Mouse (Mus musculus): ENCODE data around the gene Xlr5a. TPM values are rescaled to one million over a fixed set of nuclear protein-coding genes. Genes with fewer than 3 reads are reported as not detected.
"Not testable (repeated sequence)": the region's sequence is repeated elsewhere in the genome, so short reads cannot be mapped to it uniquely, and the experiment has no call there.

The Xlr5a gene
- polyA plus RNA-seq, 1 experiment, result not detected

DNA sequence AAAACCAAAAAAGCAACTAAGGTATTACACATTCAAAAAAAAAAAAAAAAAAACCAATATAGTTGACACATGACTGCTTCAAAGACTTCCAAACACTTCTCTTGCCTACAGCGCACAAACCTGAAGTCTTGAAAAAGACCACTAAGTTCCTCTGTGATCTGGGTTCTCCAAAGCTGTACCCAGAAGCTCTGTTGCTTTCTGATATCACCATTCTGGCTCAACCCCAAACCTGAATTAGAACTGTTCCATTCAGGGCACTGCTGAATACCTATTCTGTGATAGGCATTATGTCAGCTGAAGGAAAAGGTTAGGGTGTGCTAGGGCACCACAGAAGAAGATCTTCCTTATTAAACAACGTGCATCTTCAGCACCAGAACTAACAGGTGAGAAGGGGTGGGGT is 34.4 kb upstream of the Xlr5a start:
- TF ChIP-seq MYOG (IDR thresholded peaks at IDR 0.05; ENCODE audit: control insufficient read depth, extremely low read depth, insufficient read length), result no peak
- TF ChIP-seq CTCF (IDR thresholded peaks at IDR 0.05; ENCODE audit: control insufficient read depth, insufficient read depth, insufficient read length), result no peak
- TF ChIP-seq CEBPB (IDR thresholded peaks at IDR 0.05; ENCODE audit: low read depth), result no peak
- TF ChIP-seq FOSL1 (IDR thresholded peaks at IDR 0.05; ENCODE audit: insufficient read depth, low read length, poor library complexity, severe bottlenecking), result no peak
- TF ChIP-seq MYOD1 (IDR thresholded peaks at IDR 0.05; ENCODE audit: control insufficient read depth, insufficient read length, low read depth), result no peak
- no peak for TF ChIP-seq USF1 (IDR thresholded peaks at IDR 0.05; ENCODE audit: low read depth)
- no peak for TF ChIP-seq MAX (IDR thresholded peaks at IDR 0.05)
- H3K4me3 ChIP-seq (ENCODE audit: insufficient read depth, poor library complexity, severe bottlenecking), result no peak overlapping the region
- no peaks in the 10 kb centered on the region for H3K79me3 ChIP-seq (ENCODE audit: low read depth)

DNA sequence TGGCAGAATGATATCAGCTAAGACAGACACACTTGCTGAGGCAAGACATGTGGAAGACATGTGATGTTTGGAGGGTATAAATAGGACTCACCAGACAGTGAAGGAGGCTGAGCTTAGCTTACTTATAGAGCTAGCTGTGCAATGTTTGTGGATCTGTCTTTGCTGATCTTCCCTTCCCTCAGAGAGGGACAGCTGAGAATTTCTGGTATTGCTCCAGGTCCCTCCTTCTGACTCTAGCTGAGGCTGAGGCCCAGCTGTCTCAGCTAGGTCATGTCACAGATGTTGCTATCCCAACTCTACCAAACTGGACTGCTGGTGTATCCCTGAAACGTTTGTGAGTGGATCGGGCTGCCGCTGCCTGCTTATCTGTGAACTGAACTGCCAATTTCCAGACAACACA is 28.3 kb upstream of the Xlr5a start:
- no peaks in the 10 kb centered on the region for H3K79me2 ChIP-seq (ENCODE audit: control insufficient read depth, insufficient read depth)
- no peaks in the 10 kb centered on the region for H3K79me3 ChIP-seq (ENCODE audit: low read depth)
- H3K4me3 ChIP-seq (ENCODE audit: insufficient read depth, poor library complexity, severe bottlenecking), result no peak overlapping the region
- H3K36me3 ChIP-seq (ENCODE audit: control insufficient read depth, insufficient read depth), result no peaks in the 10 kb centered on the region
- no peak overlapping the region for H3ac ChIP-seq (ENCODE audit: control insufficient read depth, insufficient read length, low read depth)
- TF ChIP-seq CEBPB (IDR thresholded peaks at IDR 0.05; ENCODE audit: low read depth), result no peak
- TF ChIP-seq CTCF (IDR thresholded peaks at IDR 0.05; ENCODE audit: control insufficient read depth, insufficient read depth, insufficient read length), result no peak
- TF ChIP-seq FOSL1 (IDR thresholded peaks at IDR 0.05; ENCODE audit: insufficient read depth, low read length, poor library complexity, severe bottlenecking), result no peak
- no peak for TF ChIP-seq MAX (IDR thresholded peaks at IDR 0.05)
- no peak for TF ChIP-seq USF1 (IDR thresholded peaks at IDR 0.05; ENCODE audit: low read depth)
- no peak for TF ChIP-seq MYOD1 (IDR thresholded peaks at IDR 0.05; ENCODE audit: control insufficient read depth, insufficient read length, low read depth)
- H3K27me3 ChIP-seq (ENCODE audit: control insufficient read depth, insufficient read depth, insufficient read length), result no peaks in the 10 kb centered on the region

More for the DNA sequence above, 34.4 kb upstream of the Xlr5a start:
- Histone ChIP-seq H3K27me3 (ENCODE audit: control insufficient read depth, insufficient read depth, insufficient read length) (no peaks in the 10 kb centered on the region), H3K36me3 (ENCODE audit: control insufficient read depth, insufficient read depth) (no peaks in the 10 kb centered on the region), H3ac (ENCODE audit: control insufficient read depth, insufficient read length, low read depth) (no peak overlapping the region), H3K79me2 (ENCODE audit: control insufficient read depth, insufficient read depth) (no peaks in the 10 kb centered on the region)

DNA sequence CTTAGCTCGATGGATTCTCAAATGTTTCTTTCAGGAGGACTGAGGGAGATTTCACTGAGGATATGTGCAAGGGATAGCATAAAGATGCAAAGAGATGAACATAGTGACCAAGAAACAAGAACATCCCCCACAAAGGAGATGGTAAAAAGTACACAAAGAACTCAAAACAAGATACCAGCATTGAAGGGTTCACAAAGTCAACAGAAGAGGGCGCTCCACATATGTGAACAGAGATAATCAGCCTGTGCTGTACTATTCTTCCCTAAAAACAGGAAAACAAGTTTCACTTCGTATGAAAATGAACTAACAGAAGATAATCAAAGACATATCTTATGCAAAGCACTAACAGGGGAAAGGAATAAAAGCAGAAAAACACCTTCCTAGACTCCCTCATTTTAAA is 19.7 kb upstream of the Xlr5a start:
- H3K36me3 ChIP-seq (ENCODE audit: control insufficient read depth, insufficient read depth), result no peaks in the 10 kb centered on the region
- no peaks in the 10 kb centered on the region for H3K79me2 ChIP-seq (ENCODE audit: control insufficient read depth, insufficient read depth)
- peaks cover 5% of the 10 kb centered on the region for H3K27me3 ChIP-seq (ENCODE audit: control insufficient read depth, insufficient read depth, insufficient read length)
- no peaks in the 10 kb centered on the region for H3K79me3 ChIP-seq (ENCODE audit: low read depth)
- H3K4me3 ChIP-seq (ENCODE audit: insufficient read depth, poor library complexity, severe bottlenecking), result no peak overlapping the region
- no peak overlapping the region for H3ac ChIP-seq (ENCODE audit: control insufficient read depth, insufficient read length, low read depth)
- TF ChIP-seq USF1 (IDR thresholded peaks at IDR 0.05; ENCODE audit: low read depth) (no peak), CTCF (IDR thresholded peaks at IDR 0.05; ENCODE audit: control insufficient read depth, insufficient read depth, insufficient read length) (no peak), MYOG (IDR thresholded peaks at IDR 0.05; ENCODE audit: control insufficient read depth, extremely low read depth, insufficient read length) (no peak), MYOD1 (IDR thresholded peaks at IDR 0.05; ENCODE audit: control insufficient read depth, insufficient read length, low read depth) (no peak), CEBPB (IDR thresholded peaks at IDR 0.05; ENCODE audit: low read depth) (no peak), FOSL1 (IDR thresholded peaks at IDR 0.05; ENCODE audit: insufficient read depth, low read length, poor library complexity, severe bottlenecking) (no peak), MAX (IDR thresholded peaks at IDR 0.05) (no peak)

DNA sequence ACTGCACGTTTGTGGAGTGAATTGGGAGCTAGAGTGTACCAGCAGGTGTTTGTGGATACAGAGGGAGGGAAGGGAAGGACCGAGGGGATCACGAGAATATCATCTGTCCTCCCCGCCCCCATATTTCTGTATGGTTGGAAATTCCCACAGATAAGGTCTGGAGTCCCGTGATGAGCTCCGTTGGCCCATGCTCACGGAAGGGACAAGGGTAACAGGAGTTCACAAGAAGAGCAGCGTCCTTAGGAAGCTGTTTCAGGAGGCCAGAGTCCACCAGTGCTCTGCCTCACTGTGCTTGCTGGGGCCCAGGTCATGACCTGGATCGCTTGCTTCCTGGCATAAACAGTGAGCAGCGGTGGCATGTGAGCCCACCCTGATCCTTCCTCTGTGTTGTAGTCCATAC is 3.0 kb upstream of the Xlr5a start:
- not testable (repeated sequence) for H3K79me2 ChIP-seq (ENCODE audit: control insufficient read depth, insufficient read depth); H3K36me3 ChIP-seq (ENCODE audit: control insufficient read depth, insufficient read depth); H3K27me3 ChIP-seq (ENCODE audit: control insufficient read depth, insufficient read depth, insufficient read length); H3K4me3 ChIP-seq (ENCODE audit: insufficient read depth, poor library complexity, severe bottlenecking); H3ac ChIP-seq (ENCODE audit: control insufficient read depth, insufficient read length, low read depth); H3K79me3 ChIP-seq (ENCODE audit: low read depth)

DNA sequence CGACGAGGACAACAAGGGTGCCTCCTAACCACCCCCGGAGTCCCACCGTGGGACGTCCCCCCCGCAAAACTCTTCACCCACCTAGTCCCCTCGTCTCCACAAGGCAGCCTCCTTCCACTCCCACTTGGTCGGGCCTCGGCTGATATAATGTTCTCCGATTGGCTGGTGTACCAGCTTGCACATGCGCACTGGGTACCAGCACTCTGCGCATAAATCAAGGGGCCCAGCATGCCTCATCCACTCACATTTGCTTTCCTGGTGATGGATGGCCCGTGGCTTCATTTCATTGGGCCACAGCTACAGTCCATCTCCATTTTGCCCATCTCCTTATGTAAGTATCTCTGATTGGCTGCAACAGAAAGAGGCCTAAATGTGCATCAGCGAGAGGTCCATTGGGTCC is 27.5 kb downstream of the Xlr5a start, which contains the start of gene Xlr3c:
Xlr3c (minus strand) TSS at position 121 of the 400 bp plus-strand sequence.
- not testable (repeated sequence) for H3K79me3 ChIP-seq (ENCODE audit: low read depth); H3ac ChIP-seq (ENCODE audit: control insufficient read depth, insufficient read length, low read depth); H3K4me3 ChIP-seq (ENCODE audit: insufficient read depth, poor library complexity, severe bottlenecking); H3K27me3 ChIP-seq (ENCODE audit: control insufficient read depth, insufficient read depth, insufficient read length); H3K36me3 ChIP-seq (ENCODE audit: control insufficient read depth, insufficient read depth); H3K79me2 ChIP-seq (ENCODE audit: control insufficient read depth, insufficient read depth)

DNA sequence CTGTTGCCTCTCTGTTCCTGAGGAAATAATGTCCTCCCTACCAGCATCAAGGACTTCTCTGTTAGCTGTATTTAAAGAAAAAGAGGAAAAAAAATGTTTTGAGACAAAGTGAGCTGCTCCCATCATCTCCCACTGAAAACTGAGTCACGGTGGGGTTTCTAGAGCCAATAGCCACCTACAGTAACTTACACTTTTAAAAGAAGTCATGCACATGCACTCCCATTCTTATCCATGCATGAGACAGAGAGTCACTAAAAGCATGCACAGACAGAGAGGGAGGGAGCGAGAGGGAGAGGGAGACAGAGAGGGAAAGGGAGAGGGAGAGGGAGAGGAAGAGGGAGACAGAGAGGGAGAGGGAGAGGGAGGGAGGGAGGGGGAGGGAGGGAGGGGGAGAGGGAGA is 30.3 kb downstream of the Xlr5a start:
- H3ac ChIP-seq (ENCODE audit: control insufficient read depth, insufficient read length, low read depth); H3K36me3 ChIP-seq (ENCODE audit: control insufficient read depth, insufficient read depth); H3K79me2 ChIP-seq (ENCODE audit: control insufficient read depth, insufficient read depth); H3K4me3 ChIP-seq (ENCODE audit: insufficient read depth, poor library complexity, severe bottlenecking); H3K79me3 ChIP-seq (ENCODE audit: low read depth); H3K27me3 ChIP-seq (ENCODE audit: control insufficient read depth, insufficient read depth, insufficient read length): not testable (repeated sequence)

DNA sequence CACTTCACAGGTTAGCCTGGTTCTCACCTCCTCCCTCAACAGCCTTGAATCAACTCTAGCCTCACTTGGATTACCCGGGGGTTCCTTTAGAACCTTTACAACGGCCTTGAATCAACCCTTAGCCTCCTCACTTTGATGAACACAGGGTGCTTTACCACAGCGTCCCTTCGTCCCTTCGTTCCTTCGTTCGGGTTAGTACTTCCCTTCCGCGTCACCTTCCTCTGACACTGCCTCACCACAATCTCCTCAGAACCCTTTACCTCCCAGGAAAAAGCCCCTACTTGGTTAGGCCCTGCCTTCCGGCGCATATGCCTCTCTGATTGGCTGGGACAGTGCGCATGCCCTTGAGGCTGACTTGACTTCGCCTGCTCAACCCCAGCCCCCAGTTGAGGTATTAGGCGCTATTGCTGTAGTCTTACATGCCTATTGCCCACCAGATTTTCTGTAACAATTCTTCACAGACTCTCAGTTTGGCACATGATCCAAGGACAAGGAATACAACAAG is 49.9 kb downstream of the Xlr5a start, which contains the start of gene Xlr4c:
Xlr4c (minus strand) TSS at position 310 of the 505 bp plus-strand sequence.
- not testable (repeated sequence) for H3K27me3 ChIP-seq (ENCODE audit: control insufficient read depth, insufficient read depth, insufficient read length); H3K79me3 ChIP-seq (ENCODE audit: low read depth); H3K79me2 ChIP-seq (ENCODE audit: control insufficient read depth, insufficient read depth); H3ac ChIP-seq (ENCODE audit: control insufficient read depth, insufficient read length, low read depth); H3K36me3 ChIP-seq (ENCODE audit: control insufficient read depth, insufficient read depth); H3K4me3 ChIP-seq (ENCODE audit: insufficient read depth, poor library complexity, severe bottlenecking)
